Mouse (Mus musculus) myocyte (in vitro differentiated cells): ENCODE data around the gene Plekhb2. TPM values are rescaled to one million over a fixed set of nuclear protein-coding genes. Genes with fewer than 3 reads are reported as not detected.

ENCODE experiments used
- H3K27me3 ChIP-seq: one replicate; pipeline ENCODE4 v1.6.1; 2011; ENCODE audit not compliant: control insufficient read depth, insufficient read depth, insufficient read length
- H3K36me3 ChIP-seq: one replicate; pipeline ENCODE4 v1.6.1; 2011; ENCODE audit not compliant: control insufficient read depth, insufficient read depth
- H3K4me2 ChIP-seq: one replicate; pipeline ENCODE4 v1.6.1; 2011; ENCODE audit warnings: low read depth, control low read depth
- H3K4me3 ChIP-seq: one replicate; pipeline ENCODE4 v1.5.1; 2011; ENCODE audit warnings: mild to moderate bottlenecking, control low read depth, moderate library complexity
- H3K79me2 ChIP-seq: one replicate; pipeline ENCODE4 v1.6.1; 2011; ENCODE audit not compliant: control insufficient read depth, insufficient read depth
- H3ac ChIP-seq: one replicate; pipeline ENCODE4 v1.6.1; 2011; ENCODE audit not compliant: control insufficient read depth, insufficient read length
- CEBPB ChIP-seq: IDR thresholded peaks from 2 replicates; pipeline ENCODE4 v1.6.1; 2011; ENCODE audit warnings: mild to moderate bottlenecking, moderate library complexity; ENCODE audit not compliant: poor library complexity, insufficient read depth, severe bottlenecking
- E2F4 ChIP-seq: IDR thresholded peaks from one replicate; pipeline ENCODE4 v1.6.1; 2011; ENCODE audit warnings: mild to moderate bottlenecking, control low read depth, moderate library complexity; ENCODE audit not compliant: insufficient read depth
- MAX ChIP-seq: IDR thresholded peaks from one replicate; pipeline ENCODE4 v1.6.1; 2011; ENCODE audit warnings: low read depth, mild to moderate bottlenecking, control low read depth
- MYOD1 ChIP-seq, 3 experiments: IDR thresholded peaks; one replicate each; pipeline ENCODE4 v1.6.1; 2011; ENCODE audit warnings: control low read depth in 2 of 3, low read depth in 2 of 3, mild to moderate bottlenecking in 2 of 3, moderate library complexity in 1 of 3; ENCODE audit not compliant: insufficient read length in 2 of 3, control insufficient read depth in 1 of 3
- MYOG ChIP-seq, 3 experiments: IDR thresholded peaks; one replicate each; pipeline ENCODE4 v1.6.1; 2011; ENCODE audit warnings: control low read depth in 2 of 3, low read depth in 2 of 3, mild to moderate bottlenecking in 2 of 3; ENCODE audit not compliant: insufficient read length in 2 of 3, control insufficient read depth in 1 of 3, insufficient read depth in 1 of 3
- POLR2A ChIP-seq: IDR thresholded peaks from one replicate; pipeline ENCODE4 v1.6.1; 2011; ENCODE audit warnings: low read depth, mild to moderate bottlenecking, control low read depth, moderate library complexity; ENCODE audit not compliant: insufficient read length
- POLR2AphosphoS2 ChIP-seq: IDR thresholded peaks from one replicate; pipeline ENCODE4 v1.6.1; 2011; ENCODE audit warnings: low read depth, control low read depth; ENCODE audit not compliant: insufficient read length
- REST ChIP-seq: IDR thresholded peaks from one replicate; pipeline ENCODE4 v1.6.1; 2011; ENCODE audit warnings: mild to moderate bottlenecking, control low read depth, moderate library complexity; ENCODE audit not compliant: insufficient read depth, insufficient read length
- SRF ChIP-seq: IDR thresholded peaks from one replicate; pipeline ENCODE4 v1.6.1; 2011; ENCODE audit warnings: low read depth; ENCODE audit not compliant: control insufficient read depth, insufficient read length
- TCF12 ChIP-seq: IDR thresholded peaks from one replicate; pipeline ENCODE4 v1.6.1; 2011; ENCODE audit warnings: mild to moderate bottlenecking, control low read depth; ENCODE audit not compliant: poor library complexity, insufficient read depth, severe bottlenecking
- TCF3 ChIP-seq: IDR thresholded peaks from one replicate; pipeline ENCODE4 v1.6.1; 2011; ENCODE audit warnings: low read depth, control low read depth; ENCODE audit not compliant: insufficient read length
- USF1 ChIP-seq: IDR thresholded peaks from one replicate; pipeline ENCODE4 v1.6.1; 2011; ENCODE audit warnings: low read depth, mild to moderate bottlenecking, control low read depth, moderate library complexity
- polyA plus RNA-seq: library from polyadenylated mRNA; unstranded; fragments of >200 nt; fragmentation: generic; extraction: Trizol; gene quantifications from one replicate; pipeline ENCODE4 v1.2.1, GENCODE M21; 2012; ENCODE audit warnings: missing spikeins

Gene Plekhb2
- polyA plus RNA-seq, 1 experiment, result 66.2 TPM

GRCm38 (mm10) chr1:34808445-34808844, 41.3 kb upstream of the Plekhb2 start:
- H3K36me3 ChIP-seq, result no peaks in the 10 kb centered on the region
- H3K79me2 ChIP-seq, result no peaks in the 10 kb centered on the region
- no peak overlapping the region for H3K4me3 ChIP-seq
- no peak overlapping the region for H3ac ChIP-seq
- TF ChIP-seq POLR2A, result no peak
- TF ChIP-seq E2F4, result no peak
- no peak for TF ChIP-seq TCF3
- no peak for TF ChIP-seq TCF12
- TF ChIP-seq MAX, result no peak
- TF ChIP-seq USF1, result no peak
- no peak for TF ChIP-seq POLR2AphosphoS2
- no peak for TF ChIP-seq REST
- TF ChIP-seq SRF, result no peak
- no peak for TF ChIP-seq MYOG (IDR thresholded peaks at IDR 0.05; ENCODE audit: control insufficient read depth in 1 of 3, insufficient read depth in 1 of 3, insufficient read length in 2 of 3, low read depth in 2 of 3)
- TF ChIP-seq MYOD1 (IDR thresholded peaks at IDR 0.05; ENCODE audit: control insufficient read depth in 1 of 3, insufficient read length in 2 of 3, low read depth in 2 of 3), result no peak
- TF ChIP-seq CEBPB, result no peak
- H3K27me3 ChIP-seq, result no peaks in the 10 kb centered on the region
- H3K4me2 ChIP-seq, result no peak overlapping the region

- TF ChIP-seq TCF3, result no peak
- no peak for TF ChIP-seq MYOG (IDR thresholded peaks at IDR 0.05; ENCODE audit: control insufficient read depth in 1 of 3, insufficient read depth in 1 of 3, insufficient read length in 2 of 3, low read depth in 2 of 3)
- TF ChIP-seq MYOD1 (IDR thresholded peaks at IDR 0.05; ENCODE audit: control insufficient read depth in 1 of 3, insufficient read length in 2 of 3, low read depth in 2 of 3), result no peak
- no peak for TF ChIP-seq POLR2A
- no peak for TF ChIP-seq E2F4
- no peak for TF ChIP-seq POLR2AphosphoS2
- no peak for TF ChIP-seq MAX
- TF ChIP-seq REST, result no peak
- no peak for TF ChIP-seq SRF
- TF ChIP-seq TCF12, result no peak
- TF ChIP-seq USF1, result no peak
- TF ChIP-seq CEBPB, result no peak
- no peak overlapping the region for H3K4me2 ChIP-seq
- no peaks in the 10 kb centered on the region for H3K79me2 ChIP-seq
- no peaks in the 10 kb centered on the region for H3K36me3 ChIP-seq
- no peak overlapping the region for H3ac ChIP-seq
- H3K4me3 ChIP-seq, result no peak overlapping the region
- H3K27me3 ChIP-seq, result no peaks in the 10 kb centered on the region
Measured at GRCm38 (mm10) chr1:34810293-34810692, 39.5 kb upstream of the Plekhb2 start.

- H3K4me2 ChIP-seq, result no peak overlapping the region
- H3K79me2 ChIP-seq, result no peaks in the 10 kb centered on the region
- H3K36me3 ChIP-seq, result peaks cover 3% of the 10 kb centered on the region
- H3K27me3 ChIP-seq, result no peaks in the 10 kb centered on the region
- peak; percentile 32 for TF ChIP-seq POLR2AphosphoS2
- TF ChIP-seq TCF12, result no peak
- no peak overlapping the region for H3ac ChIP-seq
- H3K4me3 ChIP-seq, result no peak overlapping the region
Measured at GRCm38 (mm10) chr1:34811035-34811434, 38.7 kb upstream of the Plekhb2 start.

- Histone ChIP-seq H3K27me3 (no peaks in the 10 kb centered on the region), H3K36me3 (peaks cover 7% of the 10 kb centered on the region), H3K4me2 (no peak overlapping the region), H3K79me2 (no peaks in the 10 kb centered on the region), H3ac (no peak overlapping the region), H3K4me3 (no peak overlapping the region)
- TF ChIP-seq POLR2AphosphoS2, result peak; percentile 19
- TF ChIP-seq TCF3, result no peak
- TF ChIP-seq CEBPB, result no peak
- TF ChIP-seq REST, result no peak
Measured at GRCm38 (mm10) chr1:34811581-34811980, 38.2 kb upstream of the Plekhb2 start.

- H3K79me2 ChIP-seq, result no peaks in the 10 kb centered on the region
- TF ChIP-seq TCF12 (no peak), MYOD1 (IDR thresholded peaks at IDR 0.05; ENCODE audit: control insufficient read depth in 1 of 3, insufficient read length in 2 of 3, low read depth in 2 of 3) (no peak), REST (no peak)
- H3K4me3 ChIP-seq, result no peak overlapping the region
- H3K27me3 ChIP-seq, result no peaks in the 10 kb centered on the region
- no peak overlapping the region for H3ac ChIP-seq
- no peak overlapping the region for H3K4me2 ChIP-seq
- peaks cover 7% of the 10 kb centered on the region for H3K36me3 ChIP-seq
Measured at GRCm38 (mm10) chr1:34812407-34813247, 37.1 kb upstream of the Plekhb2 start.

- Histone ChIP-seq H3ac (no peak overlapping the region), H3K27me3 (no peaks in the 10 kb centered on the region), H3K36me3 (peaks cover 21% of the 10 kb centered on the region), H3K4me3 (no peak overlapping the region), H3K4me2 (no peak overlapping the region), H3K79me2 (peaks cover 11% of the 10 kb centered on the region)
- TF ChIP-seq POLR2A, result no peak
- no peak for TF ChIP-seq CEBPB
- TF ChIP-seq REST, result no peak
- TF ChIP-seq USF1, result no peak
- no peak for TF ChIP-seq E2F4
- no peak for TF ChIP-seq MYOG (IDR thresholded peaks at IDR 0.05; ENCODE audit: control insufficient read depth in 1 of 3, insufficient read depth in 1 of 3, insufficient read length in 2 of 3, low read depth in 2 of 3)
- TF ChIP-seq SRF, result no peak
- TF ChIP-seq TCF3, result no peak
- TF ChIP-seq MAX, result no peak
- TF ChIP-seq MYOD1 (IDR thresholded peaks at IDR 0.05; ENCODE audit: control insufficient read depth in 1 of 3, insufficient read length in 2 of 3, low read depth in 2 of 3), result no peak
- no peak for TF ChIP-seq POLR2AphosphoS2
- TF ChIP-seq TCF12, result no peak
Measured at GRCm38 (mm10) chr1:34815843-34816242, 33.9 kb upstream of the Plekhb2 start.
